8 mouse cellular contexts compared by ENCODE assay signal in genomic region chr16:34806883-34807767, GRCm38 (mm10).
DNase-seq lines count a peak whose midpoint lies in the region; ATAC-seq lines count a peak whose summit lies in the region.

No protein-coding gene starts in this region.

- H3K4me3 ChIP-seq in neural tube, embryonic 15.5 days (replicated peaks), result no peak overlapping the region
- H3K4me3 ChIP-seq in heart, embryonic 14.5 days (ENCODE audit: control insufficient read depth in 1 of 2, insufficient read depth in 1 of 2, low read depth in 1 of 2, low read length in 2 of 2), result no peak overlapping the region

- no peak overlapping the region for H3K27ac ChIP-seq in neural tube, embryonic 15.5 days (replicated peaks)
- H3K27ac ChIP-seq in heart, embryonic 14.5 days (replicated peaks in 1 of 2; ENCODE audit: control insufficient read depth in 1 of 2, insufficient read depth in 1 of 2, low read depth in 2 of 2, low read length in 2 of 2), result no peak overlapping the region; a peak in 1 of 4 replicates

- 35% methylated on average over 16 of the region's 16 CpGs for WGBS in neural tube, embryonic 15.5 days
- WGBS in heart, embryonic 14.5 days, result 26% methylated on average over 16 of the region's 16 CpGs

- H3K9ac ChIP-seq in neural tube, embryonic 15.5 days (replicated peaks), result no peak overlapping the region
- H3K9ac ChIP-seq in heart, embryonic 14.5 days (ENCODE audit: low read length), result no peak overlapping the region

- H3K36me3 ChIP-seq in neural tube, embryonic 15.5 days, result no peaks in the 10 kb centered on the region
- H3K36me3 ChIP-seq in heart, embryonic 14.5 days (ENCODE audit: control insufficient read depth, insufficient read depth, low read length), result no peaks in the 10 kb centered on the region

- no peaks in the 10 kb centered on the region for H3K9me3 ChIP-seq in neural tube, embryonic 15.5 days (replicated peaks)
- H3K9me3 ChIP-seq in heart, embryonic 14.5 days (ENCODE audit: control insufficient read depth, low read length), result no peaks in the 10 kb centered on the region

- no peaks in the 10 kb centered on the region for H3K27me3 ChIP-seq in neural tube, embryonic 15.5 days (replicated peaks)
- H3K27me3 ChIP-seq in heart, embryonic 14.5 days (ENCODE audit: control insufficient read depth, insufficient read depth, low read length), result no peaks in the 10 kb centered on the region

- no peak for ATAC-seq in neural tube, embryonic 15.5 days (ENCODE audit: low FRiP score)
- no peak for ATAC-seq in heart, embryonic 14.5 days (ENCODE audit: insufficient number of reproducible peaks, insufficient read depth, low FRiP score, low read depth)
- no peak for ATAC-seq in megakaryocyte, adult 5-6 weeks (ENCODE audit: poor library complexity, severe bottlenecking)

- peaks cover 12% of the 10 kb centered on the region for H3K4me1 ChIP-seq in neural tube, embryonic 15.5 days
- H3K4me1 ChIP-seq in heart, embryonic 14.5 days (ENCODE audit: control insufficient read depth in 2 of 2, insufficient read depth in 2 of 2, low read length in 2 of 2), result peaks cover 4 to 13% of the 10 kb centered on the region in 2 experiments; a peak in 3 of 4 replicates

- DNase-seq in neural tube, embryonic 10.5 days (ENCODE audit: extremely low spot score, low spot score), result peak; percentile 50
- peak; percentile 62 to 77 for DNase-seq in kidney, postnatal 25 days
- DNase-seq in lung, postnatal 4 days, result peak; percentile 36 to 81
- no peak for DNase-seq in right cerebral cortex, postnatal 10 days (ENCODE audit: low spot score in 2 of 2)
- no peak for DNase-seq in left cerebral cortex, adult 18-20 months (ENCODE audit: low spot score in 2 of 2)

- H3K4me2 ChIP-seq in neural tube, embryonic 15.5 days, result no peak overlapping the region
- H3K4me2 ChIP-seq in heart, embryonic 14.5 days (ENCODE audit: low read length), result 0 out of 2 replicates have a peak overlapping the region, but pooled peaks have one; percentile 22

Comparison
In these comparisons a context has a peak if more than half of its experiments do, and no peak if none do; other contexts are left out.
1. DNase-seq: peak in neural tube, embryonic 10.5 days (single experiment), kidney, postnatal 25 days (2 of 2) and lung, postnatal 4 days (2 of 2); none in right cerebral cortex, postnatal 10 days (0 of 2) and left cerebral cortex, adult 18-20 months (0 of 2).